Mouse (Mus musculus): Measurements from ENCODE around the gene Gm28038. TPM values are rescaled to one million over a fixed set of nuclear protein-coding genes. Genes with fewer than 3 reads are reported as not detected.
A peak's percentile ranks its signal among the peaks of the same experiment; 100 is the strongest.

The Gm28038 gene
- polyA plus RNA-seq, 1 experiment from 2014 or later, result not detected

DNA sequence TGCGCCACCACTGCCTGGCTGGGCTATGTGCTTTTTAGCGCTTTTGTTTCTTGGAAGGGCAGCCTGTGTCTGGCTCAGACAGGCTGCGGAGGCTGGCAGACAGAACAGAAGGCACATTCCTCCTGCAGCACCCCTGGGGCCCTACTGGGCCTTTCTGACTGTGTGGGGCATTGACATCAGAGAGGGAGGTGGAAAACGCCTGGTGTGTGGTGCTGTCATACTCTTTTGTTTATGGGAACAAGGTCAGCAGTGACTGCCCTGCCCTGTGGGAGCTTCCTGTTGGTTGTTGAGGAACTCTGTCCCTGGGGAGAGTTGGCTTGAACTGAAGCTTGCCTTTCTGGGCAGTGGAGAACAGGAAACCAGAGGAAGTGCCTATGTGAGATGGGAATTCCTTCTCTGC is 38.3 kb upstream of the Gm28038 start:
- H3K4me2 ChIP-seq, result no peak overlapping the region
- DNase-seq (ENCODE audit: low spot score, missing footprints) (peak; percentile 80), ATAC-seq (ENCODE audit: low FRiP score) (no peak)
- 64% methylated on average over 4 of the region's 4 CpGs for WGBS
- peaks cover 10% of the 10 kb centered on the region for H3K4me1 ChIP-seq (ENCODE audit: control insufficient read depth, insufficient read depth, low read length)
- no peaks in the 10 kb centered on the region for H3K9me3 ChIP-seq (ENCODE audit: control insufficient read depth, low read length)
- no peak overlapping the region for H3K9ac ChIP-seq (ENCODE audit: low read length)
- H3K4me3 ChIP-seq (ENCODE audit: low read depth, low read length), result no peak overlapping the region
- no peaks in the 10 kb centered on the region for H3K27me3 ChIP-seq (ENCODE audit: control insufficient read depth, insufficient read depth, low read length)
- no peak overlapping the region for H3K27ac ChIP-seq (ENCODE audit: low read depth, low read length)
- H3K36me3 ChIP-seq (ENCODE audit: control insufficient read depth, insufficient read depth, low read length), result peaks cover 15% of the 10 kb centered on the region

DNA sequence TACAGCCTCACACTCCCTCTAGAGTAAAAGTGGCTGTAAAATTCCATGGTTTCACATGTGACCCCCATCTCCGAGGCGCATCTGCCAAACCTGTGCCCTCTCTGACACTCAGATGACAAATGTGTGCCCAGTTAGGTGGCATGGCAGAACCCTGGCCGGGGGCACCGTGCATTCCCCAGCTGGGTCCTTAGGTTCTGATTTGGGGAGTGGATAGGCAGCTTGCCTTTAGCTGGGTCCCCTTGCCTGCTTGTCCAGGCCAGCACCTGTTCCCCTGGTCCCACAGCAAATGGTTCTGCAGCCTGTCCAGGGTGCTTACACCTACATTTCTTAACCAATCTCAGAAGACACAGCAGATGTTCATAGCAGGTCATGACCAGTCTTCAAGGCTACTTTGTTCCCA is 37.5 kb upstream of the Gm28038 start:
- no peak for DNase-seq (ENCODE audit: low spot score, missing footprints)
- WGBS, result 92% methylated on average over 4 of the region's 4 CpGs
- H3K9me3 ChIP-seq (ENCODE audit: control insufficient read depth, low read length), result no peaks in the 10 kb centered on the region

DNA sequence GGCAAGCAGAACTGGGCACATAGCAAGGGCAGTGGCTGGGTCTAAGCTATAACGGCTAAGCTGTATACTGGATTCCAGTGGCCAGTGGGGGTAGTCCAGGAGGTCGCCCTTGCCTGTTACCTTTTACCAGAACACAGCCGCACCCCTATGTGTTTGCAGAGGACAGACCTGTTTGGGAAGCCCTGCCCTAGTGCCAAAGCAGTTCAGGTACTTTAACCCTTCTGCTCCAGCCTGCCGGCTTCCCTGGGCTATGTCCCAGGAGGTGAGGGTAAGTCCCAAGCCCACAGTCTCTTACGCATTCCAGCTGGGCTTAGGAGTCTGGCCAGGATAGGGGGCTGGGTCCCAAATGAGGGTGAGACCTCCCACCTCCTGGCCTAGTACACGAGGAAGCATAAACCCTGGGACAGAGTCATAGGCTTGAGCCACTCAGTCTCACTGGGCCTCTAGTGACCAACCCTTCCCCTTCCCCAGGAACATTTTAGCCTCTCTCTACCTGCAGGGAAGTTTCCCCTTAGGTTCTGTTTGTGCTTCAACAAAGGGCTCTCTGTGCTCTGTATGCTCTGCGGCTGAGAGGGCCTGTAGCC is 36.2 kb upstream of the Gm28038 start:
- DNase-seq (ENCODE audit: low spot score, missing footprints) (no peak), ATAC-seq (ENCODE audit: low FRiP score) (no peak)
- Histone ChIP-seq H3K4me2 (no peak overlapping the region), H3K36me3 (ENCODE audit: control insufficient read depth, insufficient read depth, low read length) (peaks cover 15% of the 10 kb centered on the region), H3K9ac (ENCODE audit: low read length) (no peak overlapping the region), H3K27ac (ENCODE audit: low read depth, low read length) (no peak overlapping the region), H3K9me3 (ENCODE audit: control insufficient read depth, low read length) (no peaks in the 10 kb centered on the region), H3K4me1 (ENCODE audit: control insufficient read depth, insufficient read depth, low read length) (no peaks in the 10 kb centered on the region), H3K27me3 (ENCODE audit: control insufficient read depth, insufficient read depth, low read length) (no peaks in the 10 kb centered on the region), H3K4me3 (ENCODE audit: low read depth, low read length) (no peak overlapping the region)
- WGBS, result 80% methylated on average over 7 of the region's 7 CpGs

More for the DNA sequence above, 37.5 kb upstream of the Gm28038 start:
- Histone ChIP-seq H3K9ac (ENCODE audit: low read length) (no peak overlapping the region), H3K4me3 (ENCODE audit: low read depth, low read length) (no peak overlapping the region), H3K4me1 (ENCODE audit: control insufficient read depth, insufficient read depth, low read length) (peaks cover 9% of the 10 kb centered on the region), H3K27ac (ENCODE audit: low read depth, low read length) (no peak overlapping the region), H3K36me3 (ENCODE audit: control insufficient read depth, insufficient read depth, low read length) (peaks cover 15% of the 10 kb centered on the region), H3K27me3 (ENCODE audit: control insufficient read depth, insufficient read depth, low read length) (no peaks in the 10 kb centered on the region), H3K4me2 (no peak overlapping the region)
- ATAC-seq (ENCODE audit: low FRiP score), result no peak

DNA sequence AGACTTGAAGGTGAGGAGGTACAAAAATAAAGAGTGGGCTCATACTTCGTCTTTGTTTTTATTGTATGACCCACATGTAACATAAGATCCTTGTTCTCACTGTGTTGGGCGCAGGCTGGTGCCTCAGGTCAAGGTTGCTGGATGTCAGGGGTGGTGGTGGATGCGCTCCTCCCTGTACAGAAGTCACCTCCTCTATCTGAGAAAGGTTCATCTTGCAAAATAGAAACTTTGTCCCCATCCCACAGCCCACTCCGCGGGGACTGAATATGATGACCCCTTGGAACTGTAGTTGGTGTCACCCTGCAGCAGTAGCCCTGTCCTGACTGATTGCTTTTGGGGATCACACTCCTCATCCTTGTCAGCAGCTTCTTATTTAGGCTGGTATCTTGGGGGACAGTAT is 33.8 kb upstream of the Gm28038 start:
- H3K4me2 ChIP-seq, result no peak overlapping the region
- H3K27me3 ChIP-seq (ENCODE audit: control insufficient read depth, insufficient read depth, low read length), result no peaks in the 10 kb centered on the region
- no peak overlapping the region for H3K27ac ChIP-seq (ENCODE audit: low read depth, low read length)
- no peaks in the 10 kb centered on the region for H3K9me3 ChIP-seq (ENCODE audit: control insufficient read depth, low read length)
- no peak for ATAC-seq (ENCODE audit: low FRiP score)
- H3K4me3 ChIP-seq (ENCODE audit: low read depth, low read length), result no peak overlapping the region
- H3K4me1 ChIP-seq (ENCODE audit: control insufficient read depth, insufficient read depth, low read length), result no peaks in the 10 kb centered on the region
- peaks cover 6% of the 10 kb centered on the region for H3K36me3 ChIP-seq (ENCODE audit: control insufficient read depth, insufficient read depth, low read length)
- H3K9ac ChIP-seq (ENCODE audit: low read length), result no peak overlapping the region
- 88% methylated on average over 5 of the region's 5 CpGs for WGBS
- no peak for DNase-seq (ENCODE audit: low spot score, missing footprints)

DNA sequence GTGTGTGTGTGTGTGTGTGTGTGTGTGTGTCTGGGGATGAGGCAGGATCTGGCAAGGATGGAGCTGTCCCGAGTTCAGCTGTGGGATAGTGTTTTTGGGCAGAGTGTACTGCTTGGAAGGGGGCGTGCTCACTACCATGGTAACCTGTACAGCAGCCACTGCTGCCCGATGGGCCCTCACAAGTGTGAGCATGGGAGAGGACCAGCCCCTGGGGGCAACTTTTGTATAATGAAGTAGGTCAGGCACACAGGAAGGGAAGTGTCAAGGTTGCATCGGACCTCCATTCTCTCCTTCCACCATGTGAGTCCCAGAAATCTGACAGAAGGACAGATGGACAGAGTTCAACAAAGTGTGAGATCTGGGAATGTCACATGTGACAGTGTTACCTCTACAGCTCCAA is 33.2 kb upstream of the Gm28038 start:
- WGBS, result 87% methylated on average over 4 of the region's 4 CpGs
- Histone ChIP-seq H3K9me3 (ENCODE audit: control insufficient read depth, low read length) (no peaks in the 10 kb centered on the region), H3K9ac (ENCODE audit: low read length) (no peak overlapping the region), H3K27me3 (ENCODE audit: control insufficient read depth, insufficient read depth, low read length) (no peaks in the 10 kb centered on the region), H3K4me2 (no peak overlapping the region), H3K4me3 (ENCODE audit: low read depth, low read length) (no peak overlapping the region), H3K36me3 (ENCODE audit: control insufficient read depth, insufficient read depth, low read length) (peaks cover 6% of the 10 kb centered on the region), H3K27ac (ENCODE audit: low read depth, low read length) (no peak overlapping the region), H3K4me1 (ENCODE audit: control insufficient read depth, insufficient read depth, low read length) (no peaks in the 10 kb centered on the region)
- no peak for DNase-seq (ENCODE audit: low spot score, missing footprints)
- ATAC-seq (ENCODE audit: low FRiP score), result no peak

DNA sequence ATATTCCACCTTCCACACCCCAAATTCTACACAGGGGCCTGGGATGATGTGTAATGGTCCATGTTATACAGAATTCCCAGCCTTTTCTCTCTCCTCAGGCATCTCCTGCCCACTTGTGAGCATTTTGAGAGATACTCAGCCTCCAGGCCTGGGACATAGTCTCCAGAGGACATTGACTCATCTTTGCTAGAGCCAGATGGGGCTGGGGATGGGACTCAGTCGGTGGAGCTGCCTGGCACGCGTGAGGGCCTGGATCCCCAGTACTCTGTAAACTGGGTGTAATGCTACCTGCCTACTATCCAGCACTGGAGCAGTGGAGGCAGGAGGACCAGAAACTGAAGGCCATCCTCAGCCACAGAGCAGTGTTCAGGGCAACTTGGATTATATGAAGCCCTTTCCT is 31.7 kb upstream of the Gm28038 start:
- Histone ChIP-seq H3K27ac (ENCODE audit: low read depth, low read length) (no peak overlapping the region), H3K27me3 (ENCODE audit: control insufficient read depth, insufficient read depth, low read length) (no peaks in the 10 kb centered on the region), H3K9ac (ENCODE audit: low read length) (no peak overlapping the region), H3K36me3 (ENCODE audit: control insufficient read depth, insufficient read depth, low read length) (peaks cover 4% of the 10 kb centered on the region), H3K4me1 (ENCODE audit: control insufficient read depth, insufficient read depth, low read length) (no peaks in the 10 kb centered on the region), H3K4me3 (ENCODE audit: low read depth, low read length) (no peak overlapping the region), H3K4me2 (no peak overlapping the region), H3K9me3 (ENCODE audit: control insufficient read depth, low read length) (no peaks in the 10 kb centered on the region)
- WGBS, result 96% methylated on average over 3 of the region's 3 CpGs
- DNase-seq (ENCODE audit: low spot score, missing footprints), result no peak
- ATAC-seq (ENCODE audit: low FRiP score), result no peak

DNA sequence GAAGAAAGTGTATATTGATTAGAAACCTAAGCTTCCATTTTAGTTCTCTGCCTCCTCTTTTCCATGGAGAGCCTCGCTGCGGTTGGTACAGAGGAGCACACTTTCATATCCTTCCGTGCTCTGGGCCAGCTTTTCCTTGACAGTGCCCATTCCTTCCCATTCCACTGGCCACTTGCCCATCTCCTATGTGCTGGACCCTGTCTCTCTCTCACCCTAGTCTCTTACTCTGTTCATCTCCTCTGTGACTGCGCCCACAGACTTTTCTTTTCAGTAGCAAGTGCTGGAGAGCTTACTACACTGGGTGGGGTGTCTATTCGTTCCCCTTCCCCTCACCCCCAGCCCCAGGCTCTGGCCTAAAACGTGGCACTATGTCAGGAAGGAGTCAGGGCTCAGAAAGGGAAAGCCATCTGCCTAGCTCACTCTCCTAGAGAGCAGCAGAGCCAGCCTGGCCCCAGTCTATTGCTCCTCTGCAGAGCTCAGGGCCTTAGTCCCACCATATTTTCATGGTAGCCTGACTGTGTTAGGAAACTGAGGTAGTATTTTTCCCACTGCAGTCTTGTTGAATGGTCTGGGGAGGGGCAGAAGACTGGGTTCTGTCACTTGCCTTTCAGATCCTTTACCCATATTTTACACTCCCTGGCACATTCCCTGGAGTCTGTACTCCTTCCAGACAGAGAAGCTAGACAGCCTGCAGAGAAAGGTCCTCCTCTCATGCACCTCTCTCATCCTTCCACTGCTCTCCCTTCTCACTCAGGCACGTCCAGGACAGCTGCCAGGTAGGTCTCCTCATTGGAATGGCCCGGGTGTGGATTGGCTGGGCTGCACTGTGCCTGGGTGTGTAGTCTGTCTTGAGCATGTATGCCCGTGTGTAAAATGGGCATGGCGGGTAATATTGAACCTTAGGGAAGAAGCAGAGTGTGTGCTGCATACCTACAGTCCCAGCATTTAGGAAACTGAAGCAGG is 30.4 kb upstream of the Gm28038 start:
- DNase-seq (ENCODE audit: low spot score, missing footprints) (no peak), ATAC-seq (ENCODE audit: low FRiP score) (no peak)
- no peaks in the 10 kb centered on the region for H3K27me3 ChIP-seq (ENCODE audit: control insufficient read depth, insufficient read depth, low read length)
- H3K9me3 ChIP-seq (ENCODE audit: control insufficient read depth, low read length), result no peaks in the 10 kb centered on the region
- no peak overlapping the region for H3K9ac ChIP-seq (ENCODE audit: low read length)
- no peak overlapping the region for H3K27ac ChIP-seq (ENCODE audit: low read depth, low read length)
- no peaks in the 10 kb centered on the region for H3K4me1 ChIP-seq (ENCODE audit: control insufficient read depth, insufficient read depth, low read length)
- no peak overlapping the region for H3K4me2 ChIP-seq
- 93% methylated on average over 10 of the region's 10 CpGs for WGBS
- peaks cover 3% of the 10 kb centered on the region for H3K36me3 ChIP-seq (ENCODE audit: control insufficient read depth, insufficient read depth, low read length)
- no peak overlapping the region for H3K4me3 ChIP-seq (ENCODE audit: low read depth, low read length)

DNA sequence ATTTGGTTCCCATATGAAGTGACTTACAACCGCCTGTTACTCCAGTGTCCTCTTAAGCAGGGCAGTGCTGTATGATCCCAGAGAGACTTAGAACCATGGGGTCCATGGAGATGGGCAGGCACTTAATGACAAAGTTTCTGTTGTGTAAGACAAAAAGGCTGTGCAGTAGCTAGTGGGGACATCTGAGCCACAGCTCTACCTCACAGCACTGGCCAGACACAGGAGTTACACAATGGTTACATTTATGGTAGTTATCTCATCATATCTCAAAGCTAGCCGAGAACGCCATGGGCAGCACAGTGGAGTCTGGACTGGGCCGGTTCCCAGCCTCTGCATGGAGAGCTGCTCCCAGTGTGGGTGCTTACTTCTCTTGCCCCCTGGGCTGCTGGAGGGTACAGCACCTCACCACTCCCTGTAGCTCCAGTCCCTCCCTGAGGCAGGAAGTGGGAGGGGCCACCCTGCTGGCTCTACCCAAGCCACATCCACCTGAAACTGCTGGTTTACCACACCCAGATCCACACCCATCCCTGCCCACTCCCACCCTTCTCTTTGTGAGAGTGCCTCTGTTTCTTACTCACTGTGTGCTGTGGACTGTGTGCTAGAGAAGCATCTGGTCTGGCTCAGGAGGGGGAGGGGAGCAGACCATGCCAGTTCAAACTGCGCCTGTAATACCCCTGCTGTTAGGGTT is 29.3 kb upstream of the Gm28038 start:
- no peak overlapping the region for H3K27ac ChIP-seq (ENCODE audit: low read depth, low read length)
- peaks cover 14% of the 10 kb centered on the region for H3K36me3 ChIP-seq (ENCODE audit: control insufficient read depth, insufficient read depth, low read length)
- 84% methylated on average over 5 of the region's 5 CpGs for WGBS
- DNase-seq (ENCODE audit: low spot score, missing footprints), result no peak
- H3K4me1 ChIP-seq (ENCODE audit: control insufficient read depth, insufficient read depth, low read length), result no peaks in the 10 kb centered on the region
- no peak for ATAC-seq (ENCODE audit: low FRiP score)
- no peak overlapping the region for H3K4me3 ChIP-seq (ENCODE audit: low read depth, low read length)
- H3K9me3 ChIP-seq (ENCODE audit: control insufficient read depth, low read length), result no peaks in the 10 kb centered on the region
- no peak overlapping the region for H3K9ac ChIP-seq (ENCODE audit: low read length)
- H3K27me3 ChIP-seq (ENCODE audit: control insufficient read depth, insufficient read depth, low read length), result no peaks in the 10 kb centered on the region
- H3K4me2 ChIP-seq, result no peak overlapping the region

DNA sequence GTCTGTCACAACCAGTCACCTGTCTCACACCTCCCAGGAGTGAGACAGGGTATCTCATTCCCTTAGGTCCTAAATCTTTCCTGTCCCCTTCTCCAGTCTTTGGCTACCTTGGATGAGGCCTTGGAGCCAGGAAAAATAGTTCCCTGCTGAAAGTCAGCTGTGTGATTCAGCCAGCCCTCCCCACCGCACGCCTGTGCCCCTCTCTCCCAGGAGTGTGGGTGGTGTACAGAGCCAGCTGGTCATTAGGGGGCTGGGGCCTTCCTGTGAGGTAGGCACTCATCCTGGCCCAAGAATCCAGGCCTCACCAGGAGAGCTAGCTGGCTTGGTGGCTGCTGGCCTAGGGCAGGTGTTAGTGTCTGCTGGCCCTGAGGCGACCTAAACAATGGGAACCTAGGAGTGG is 28.3 kb upstream of the Gm28038 start:
- H3K4me1 ChIP-seq (ENCODE audit: control insufficient read depth, insufficient read depth, low read length), result no peaks in the 10 kb centered on the region
- H3K4me3 ChIP-seq (ENCODE audit: low read depth, low read length), result no peak overlapping the region
- no peaks in the 10 kb centered on the region for H3K27me3 ChIP-seq (ENCODE audit: control insufficient read depth, insufficient read depth, low read length)
- no peak overlapping the region for H3K27ac ChIP-seq (ENCODE audit: low read depth, low read length)
- ATAC-seq (ENCODE audit: low FRiP score) (no peak), DNase-seq (ENCODE audit: low spot score, missing footprints) (no peak)
- peaks cover 22% of the 10 kb centered on the region for H3K36me3 ChIP-seq (ENCODE audit: control insufficient read depth, insufficient read depth, low read length)
- H3K9me3 ChIP-seq (ENCODE audit: control insufficient read depth, low read length), result no peaks in the 10 kb centered on the region
- H3K9ac ChIP-seq (ENCODE audit: low read length), result no peak overlapping the region
- H3K4me2 ChIP-seq, result no peak overlapping the region
- WGBS, result 83% methylated on average over 3 of the region's 3 CpGs

Measured in midbrain, embryonic 11.5 days (tissue).